Mouse (Mus musculus): Measurements from ENCODE around the gene AC131692.1. TPM values are rescaled to one million over a fixed set of nuclear protein-coding genes. Genes with fewer than 3 reads are reported as not detected.

The AC131692.1 gene
- total and polyA plus RNA-seq, 3 experiments: not detected

DNA sequence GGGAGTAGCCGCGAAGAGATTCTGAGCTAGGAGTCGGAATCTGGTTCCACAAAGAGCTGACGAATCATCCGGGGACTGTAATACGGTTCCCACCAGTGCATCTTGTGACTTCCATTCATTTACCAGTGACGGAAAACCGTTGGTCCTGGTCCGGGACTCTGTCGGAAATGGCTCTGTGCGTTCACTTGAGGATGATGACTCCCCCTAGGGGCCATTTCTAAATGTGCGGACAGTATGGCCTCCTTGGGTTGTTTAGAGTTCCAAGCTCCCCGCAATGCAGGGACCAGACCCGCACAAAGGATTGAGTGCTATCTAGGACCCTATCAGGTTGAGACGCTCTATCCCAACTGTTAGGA is 47.2 kb downstream of the AC131692.1 start, which contains the start of gene Arl2:
Arl2 (minus strand) TSS at position 155 of the 356 bp plus-strand sequence.
- no peak for TF ChIP-seq POLR2A (IDR thresholded peaks at IDR 0.05; ENCODE audit: insufficient read depth, low read depth, low read length)
- TF ChIP-seq CTCF (IDR thresholded peaks at IDR 0.05): peak; percentile 67
- TF ChIP-seq EP300 (IDR thresholded peaks at IDR 0.05; ENCODE audit: insufficient read depth, low read depth, low read length): no peak
- DNase-seq: peak in 1 of 2 experiments; percentile 79
- peak within 1 kb of the TSS; percentile 94 for H3K4me3 ChIP-seq
- H3K4me1 ChIP-seq (ENCODE audit: control insufficient read depth, insufficient read depth, low read length): peaks cover 1% of the 10 kb centered on the region; the same call in 1 of the 2 replicates
- no peaks in the 10 kb centered on the region for H3K36me3 ChIP-seq (ENCODE audit: control insufficient read depth, insufficient read depth, low read length)
- no peaks in the 10 kb centered on the region for H3K27me3 ChIP-seq (ENCODE audit: control insufficient read depth, insufficient read depth, low read length)
- H3K79me2 ChIP-seq (replicated peaks; ENCODE audit: control insufficient read depth, insufficient read depth, low read length): no peaks in the 10 kb centered on the region
- intact Hi-C loops (cut with DNase I): loop anchor here (2.0 kb wide), 1 partner anchor 95 kb away; no protein-coding TSS in a partner anchor
- peak within 1 kb of the TSS; percentile 97 for H3K27ac ChIP-seq
- 1% methylated on average over 15 of the region's 15 CpGs for WGBS
- H3K9ac ChIP-seq (ENCODE audit: low read depth, low read length): peak within 1 kb of the TSS; percentile 90

DNA sequence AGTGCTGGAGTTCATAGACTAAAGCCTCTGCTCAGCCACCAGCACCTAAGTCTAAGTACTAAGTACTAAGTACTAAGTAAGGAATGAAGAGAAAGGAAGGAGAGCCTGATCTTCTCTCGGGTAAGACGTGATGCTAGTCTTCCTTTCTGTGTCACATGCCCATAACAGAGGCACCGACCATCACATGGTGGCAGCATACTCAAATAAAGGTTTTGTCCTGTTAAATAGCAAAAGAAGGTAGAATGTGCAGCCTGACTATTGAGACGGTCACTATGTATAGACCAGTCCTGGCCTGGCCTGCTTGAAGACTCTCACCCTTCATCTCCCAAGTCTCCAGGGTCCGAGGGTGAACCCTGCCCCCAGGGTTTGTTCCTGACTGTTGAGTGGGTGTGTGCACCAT is 50.6 kb downstream of the AC131692.1 start:
- intact Hi-C loops (cut with DNase I): no loop called here
- WGBS: 61% methylated on average over 5 of the region's 5 CpGs

More for the DNA sequence above, 50.6 kb downstream of the AC131692.1 start:
- H3K4me1 ChIP-seq (ENCODE audit: control insufficient read depth, insufficient read depth, low read length): peaks cover 1% of the 10 kb centered on the region; the same call in 1 of the 2 replicates
- no peaks in the 10 kb centered on the region for H3K36me3 ChIP-seq (ENCODE audit: control insufficient read depth, insufficient read depth, low read length)
- DNase-seq: no peak
- H3K4me3 ChIP-seq: no peak overlapping the region
- H3K27me3 ChIP-seq (ENCODE audit: control insufficient read depth, insufficient read depth, low read length): no peaks in the 10 kb centered on the region
- no peaks in the 10 kb centered on the region for H3K79me2 ChIP-seq (replicated peaks; ENCODE audit: control insufficient read depth, insufficient read depth, low read length)
- no peak overlapping the region for H3K27ac ChIP-seq
- no peak overlapping the region for H3K9ac ChIP-seq (ENCODE audit: low read depth, low read length)
- TF ChIP-seq POLR2A (IDR thresholded peaks at IDR 0.05; ENCODE audit: insufficient read depth, low read depth, low read length): no peak
- no peak for TF ChIP-seq CTCF (IDR thresholded peaks at IDR 0.05)
- no peak for TF ChIP-seq EP300 (IDR thresholded peaks at IDR 0.05; ENCODE audit: insufficient read depth, low read depth, low read length)

Small RNA genes within 50 kb of the gene (microRNA-seq; reads per million reads assigned to microRNA genes)
- 1.9 to 2.2 reads per million in 2 experiments for gene Mir6988

Other genes starting within 250 kb of the AC131692.1 start
Only the 30 nearest of the 31 such genes appear.
- gene Frmd8, start 219.1 kb upstream of the AC131692.1 start, total RNA-seq (2021): 1 to 10 TPM; 7.7 to 8.4 TPM
- gene Frmd8, start 219.1 kb upstream of the AC131692.1 start, polyA plus RNA-seq (2012; rRNA removed): 7.0 and 9.3 TPM in 2 replicates
- gene Slc25a45, start 216.6 kb upstream of the AC131692.1 start, total RNA-seq (2021): 1 to 10 TPM; 2.8 TPM
- 7.9 and 8.2 TPM in 2 replicates for gene Slc25a45, start 216.6 kb upstream of the AC131692.1 start, polyA plus RNA-seq (2012; rRNA removed)
- under 1 TPM; 0.14 to 0.47 TPM for gene Tigd3, start 200.3 kb upstream of the AC131692.1 start, total RNA-seq (2021)
- 0.25 and 0.67 TPM in 2 replicates for gene Tigd3, start 200.3 kb upstream of the AC131692.1 start, polyA plus RNA-seq (2012; rRNA removed)
- gene Dpf2, start 181.4 kb upstream of the AC131692.1 start, total RNA-seq (2021): 10 to 100 TPM; 82.3 to 83.5 TPM
- 71.8 and 104 TPM in 2 replicates for gene Dpf2, start 181.4 kb upstream of the AC131692.1 start, polyA plus RNA-seq (2012; rRNA removed)
- gene Cdc42ep2, start 169.6 kb upstream of the AC131692.1 start, total RNA-seq (2021): 1 to 10 TPM; 8.0 to 8.4 TPM
- 11.7 and 19.0 TPM in 2 replicates for gene Cdc42ep2, start 169.6 kb upstream of the AC131692.1 start, polyA plus RNA-seq (2012; rRNA removed)
- gene Pola2, start 130.2 kb upstream of the AC131692.1 start, total RNA-seq (2021): 10 to 100 TPM in 1 of 2 experiments, 1 to 10 TPM in 1; 8.6 to 10.9 TPM
- gene Pola2, start 130.2 kb upstream of the AC131692.1 start, polyA plus RNA-seq (2012; rRNA removed): 27.9 and 38.7 TPM in 2 replicates
- gene Slc22a20, start 108.3 kb upstream of the AC131692.1 start, total RNA-seq (2021): not detected
- gene Slc22a20, start 108.3 kb upstream of the AC131692.1 start, polyA plus RNA-seq (2012; rRNA removed): not detected in 2 replicates
- gene Capn1, start 78.5 kb upstream of the AC131692.1 start, total RNA-seq (2021): 10 to 100 TPM; 26.4 to 26.8 TPM
- 21.5 and 26.2 TPM in 2 replicates for gene Capn1, start 78.5 kb upstream of the AC131692.1 start, polyA plus RNA-seq (2012; rRNA removed)
- 10 to 100 TPM; 21.3 to 24.2 TPM for gene Syvn1, start 47.8 kb upstream of the AC131692.1 start, total RNA-seq (2021)
- gene Syvn1, start 47.8 kb upstream of the AC131692.1 start, polyA plus RNA-seq (2012; rRNA removed): 17.1 and 23.1 TPM in 2 replicates
- 10 to 100 TPM; 37.1 to 39.0 TPM for gene Mrpl49, start 36.6 kb upstream of the AC131692.1 start, total RNA-seq (2021)
- 23.5 and 33.0 TPM in 2 replicates for gene Mrpl49, start 36.6 kb upstream of the AC131692.1 start, polyA plus RNA-seq (2012; rRNA removed)
- gene Fau, start 36.6 kb upstream of the AC131692.1 start, total RNA-seq (2021): 100 to 1,000 TPM; 550 to 636 TPM
- gene Fau, start 36.6 kb upstream of the AC131692.1 start, polyA plus RNA-seq (2012; rRNA removed): 265 and 386 TPM in 2 replicates
- gene Znhit2, start 33.2 kb upstream of the AC131692.1 start, total RNA-seq (2021): 10 to 100 TPM in 1 of 2 experiments, 1 to 10 TPM in 1; 9.9 to 13.4 TPM
- gene Znhit2, start 33.2 kb upstream of the AC131692.1 start, polyA plus RNA-seq (2012; rRNA removed): 12.3 and 14.4 TPM in 2 replicates
- 1 to 10 TPM; 2.7 to 3.7 TPM for gene Tm7sf2, start 26.0 kb upstream of the AC131692.1 start, total RNA-seq (2021)
- 9.3 and 11.9 TPM in 2 replicates for gene Tm7sf2, start 26.0 kb upstream of the AC131692.1 start, polyA plus RNA-seq (2012; rRNA removed)
- gene Vps51, start 17.2 kb upstream of the AC131692.1 start, total RNA-seq (2021): 10 to 100 TPM; 19.1 to 22.0 TPM
- 35.1 and 39.0 TPM in 2 replicates for gene Vps51, start 17.2 kb upstream of the AC131692.1 start, polyA plus RNA-seq (2012; rRNA removed)
- gene Tmem262, start 14.4 kb upstream of the AC131692.1 start, total RNA-seq (2021): not detected
- gene Tmem262, start 14.4 kb upstream of the AC131692.1 start, polyA plus RNA-seq (2012; rRNA removed): not detected in 2 replicates
- gene Gm28374, start 12.2 kb upstream of the AC131692.1 start, total RNA-seq (2021): not detected
- not detected in 2 replicates for gene Gm28374, start 12.2 kb upstream of the AC131692.1 start, polyA plus RNA-seq (2012; rRNA removed)
- gene Zfpl1, start 9.5 kb upstream of the AC131692.1 start, total RNA-seq (2021): 10 to 100 TPM; 13.8 to 15.6 TPM
- gene Zfpl1, start 9.5 kb upstream of the AC131692.1 start, polyA plus RNA-seq (2012; rRNA removed): 47.5 and 50.7 TPM in 2 replicates
- not detected for gene Cdca5, start 9.4 kb upstream of the AC131692.1 start, total RNA-seq (2021)
- gene Cdca5, start 9.4 kb upstream of the AC131692.1 start, polyA plus RNA-seq (2012; rRNA removed): 0.09 and 0.27 TPM in 2 replicates
- not detected for gene Naaladl1, start 11.4 kb downstream of the AC131692.1 start, total RNA-seq (2021)
- not detected in 2 replicates for gene Naaladl1, start 11.4 kb downstream of the AC131692.1 start, polyA plus RNA-seq (2012; rRNA removed)
- 10 to 100 TPM in 1 of 2 experiments, 1 to 10 TPM in 1; 8.7 to 10.3 TPM for gene Sac3d1, start 24.2 kb downstream of the AC131692.1 start, total RNA-seq (2021)
- gene Sac3d1, start 24.2 kb downstream of the AC131692.1 start, polyA plus RNA-seq (2012; rRNA removed): 13.1 and 15.4 TPM in 2 replicates
- gene Snx15, start 33.9 kb downstream of the AC131692.1 start, total RNA-seq (2021): 10 to 100 TPM; 14.1 to 16.6 TPM
- 22.0 and 29.5 TPM in 2 replicates for gene Snx15, start 33.9 kb downstream of the AC131692.1 start, polyA plus RNA-seq (2012; rRNA removed)
- 1 to 10 TPM in 1 of 2 experiments, under 1 TPM in 1; 0.98 to 1.6 TPM for gene Batf2, start 46.6 kb downstream of the AC131692.1 start, total RNA-seq (2021)
- gene Batf2, start 46.6 kb downstream of the AC131692.1 start, polyA plus RNA-seq (2012; rRNA removed): 2.3 and 3.2 TPM in 2 replicates
- gene Arl2, start 47.1 kb downstream of the AC131692.1 start, total RNA-seq (2021): 10 to 100 TPM; 62.1 to 72.9 TPM
- gene Arl2, start 47.1 kb downstream of the AC131692.1 start, polyA plus RNA-seq (2012; rRNA removed): 153 and 155 TPM in 2 replicates
- not detected for gene Majin, start 90.0 kb downstream of the AC131692.1 start, total RNA-seq (2021)
- 0.20 and 0.23 TPM in 2 replicates for gene Majin, start 90.0 kb downstream of the AC131692.1 start, polyA plus RNA-seq (2012; rRNA removed)
- gene Gpha2, start 132.0 kb downstream of the AC131692.1 start, total RNA-seq (2021): not detected
- gene Gpha2, start 132.0 kb downstream of the AC131692.1 start, polyA plus RNA-seq (2012; rRNA removed): 0.27 TPM in 1 of 2 replicates, not detected in the other
- gene Ppp2r5b, start 141.5 kb downstream of the AC131692.1 start, total RNA-seq (2021): 10 to 100 TPM; 34.8 to 35.1 TPM
- 36.8 and 40.6 TPM in 2 replicates for gene Ppp2r5b, start 141.5 kb downstream of the AC131692.1 start, polyA plus RNA-seq (2012; rRNA removed)
- 10 to 100 TPM; 20.5 to 24.5 TPM for gene Atg2a, start 147.2 kb downstream of the AC131692.1 start, total RNA-seq (2021)
- 26.3 and 26.7 TPM in 2 replicates for gene Atg2a, start 147.2 kb downstream of the AC131692.1 start, polyA plus RNA-seq (2012; rRNA removed)
- 100 to 1,000 TPM in 1 of 2 experiments, 10 to 100 TPM in 1; 98.0 to 120 TPM for gene Ehd1, start 182.3 kb downstream of the AC131692.1 start, total RNA-seq (2021)
- gene Ehd1, start 182.3 kb downstream of the AC131692.1 start, polyA plus RNA-seq (2012; rRNA removed): 111 and 142 TPM in 2 replicates
- gene Cdc42bpg, start 212.0 kb downstream of the AC131692.1 start, total RNA-seq (2021): 10 to 100 TPM; 11.7 to 13.9 TPM
- 7.0 and 7.7 TPM in 2 replicates for gene Cdc42bpg, start 212.0 kb downstream of the AC131692.1 start, polyA plus RNA-seq (2012; rRNA removed)
- gene Men1, start 240.6 kb downstream of the AC131692.1 start, total RNA-seq (2021): 10 to 100 TPM; 13.9 to 14.0 TPM
- gene Men1, start 240.6 kb downstream of the AC131692.1 start, polyA plus RNA-seq (2012; rRNA removed): 19.4 and 19.6 TPM in 2 replicates

Measured in heart, adult 2 months (tissue).